Mouse (Mus musculus) liver, embryonic 13.5 days (tissue): ENCODE results near the gene Zfp423. TPM values are rescaled to one million over a fixed set of nuclear protein-coding genes. Genes with fewer than 3 reads are reported as not detected.

Source experiments
- ATAC-seq: fragments of 200-750 bp; cut with Nextera tagmentation; 2 replicates; pipeline ENCODE4 v1.8.0; 2017; ENCODE audit warnings: low read depth, mild to moderate bottlenecking, moderate number of reproducible peaks, moderate library complexity
- DNase-seq: peaks from one replicate; pipeline ENCODE4 v3.0.0; 2022
- H3K27ac ChIP-seq: fragments of 300-500 bp; sonication (generic); 2 replicates; pipeline ENCODE4 v1.5.1; 2015; ENCODE audit warnings: moderate library complexity, mild to moderate bottlenecking, inconsistent platforms
- H3K27me3 ChIP-seq: fragments of 300-500 bp; sonication (generic); 2 replicates; pipeline ENCODE4 v1.6.1; 2015; ENCODE audit warnings: mild to moderate bottlenecking, inconsistent platforms
- H3K36me3 ChIP-seq: fragments of 300-500 bp; sonication (generic); 2 replicates; pipeline ENCODE4 v1.6.1; 2015; ENCODE audit warnings: mild to moderate bottlenecking, inconsistent platforms
- H3K4me1 ChIP-seq: fragments of 300-500 bp; sonication (generic); replicated peaks from 2 replicates; pipeline ENCODE4 v1.6.1; 2015; ENCODE audit warnings: inconsistent platforms
- H3K4me2 ChIP-seq: fragments of 300-500 bp; sonication (generic); 2 replicates; pipeline ENCODE4 v1.6.1; 2015; ENCODE audit warnings: inconsistent platforms, mild to moderate bottlenecking, moderate library complexity
- H3K4me3 ChIP-seq: fragments of 300-500 bp; sonication (generic); replicated peaks from 2 replicates; pipeline ENCODE4 v1.5.1; 2015; ENCODE audit warnings: mild to moderate bottlenecking, inconsistent platforms
- H3K9ac ChIP-seq: fragments of 300-500 bp; sonication (generic); 2 replicates; pipeline ENCODE4 v1.6.1; 2015; ENCODE audit warnings: mild to moderate bottlenecking, inconsistent platforms
- H3K9me3 ChIP-seq: fragments of 300-500 bp; sonication (generic); replicated peaks from 2 replicates; pipeline ENCODE4 v1.6.1; 2016; ENCODE audit warnings: inconsistent platforms
- WGBS: fragments of 180-500 bp; shearing (Covaris S2); methylation state at CpG from one replicate; pipeline ENCODE4 v1.1.7; 2015; ENCODE audit not compliant: insufficient replicate concordance; 5-methylcytosine and 5-hydroxymethylcytosine counted together
- polyA plus RNA-seq: library from polyadenylated mRNA; unstranded; fragments of >200 nt; fragmentation: Nextera tagmentation; extraction: Ambion mirVana; gene quantifications from 2 replicates; pipeline ENCODE4 v1.2.1, GENCODE M21; 2015

The Zfp423 gene
- polyA plus RNA-seq, 1 experiment from 2014 or later, result 0.69 TPM

- DNase-seq (no peak), ATAC-seq (no peak)
- Histone ChIP-seq H3K27ac (no peak overlapping the region), H3K4me3 (no peak overlapping the region), H3K9ac (no peak overlapping the region), H3K4me2 (no peak overlapping the region), H3K36me3 (no peaks in the 10 kb centered on the region), H3K4me1 (peaks cover 4% of the 10 kb centered on the region), H3K9me3 (no peaks in the 10 kb centered on the region), H3K27me3 (no peaks in the 10 kb centered on the region; the same call in 1 of the 2 replicates)
- 62% methylated on average over 12 of the region's 12 CpGs for WGBS
Observed at GRCm38 (mm10) chr8:87833841-87834620, 125.4 kb downstream of the Zfp423 start.

GRCm38 (mm10) chr8:87833339-87833738, 126.1 kb downstream of the Zfp423 start:
- Histone ChIP-seq H3K4me3 (no peak overlapping the region), H3K9me3 (no peaks in the 10 kb centered on the region), H3K36me3 (no peaks in the 10 kb centered on the region), H3K27ac (no peak overlapping the region), H3K27me3 (no peaks in the 10 kb centered on the region; the same call in 1 of the 2 replicates), H3K9ac (no peak overlapping the region), H3K4me2 (no peak overlapping the region), H3K4me1 (peaks cover 4% of the 10 kb centered on the region)
- DNase-seq, result no peak
- 28% methylated on average over 13 of the region's 13 CpGs for WGBS
- no peak for ATAC-seq

- peaks cover 4% of the 10 kb centered on the region for H3K4me1 ChIP-seq
- WGBS, result 65% methylated on average over 23 of the region's 23 CpGs
- no peak overlapping the region for H3K4me3 ChIP-seq
Observed at GRCm38 (mm10) chr8:87832381-87833325, 126.7 kb downstream of the Zfp423 start.

GRCm38 (mm10) chr8:87831567-87831966, 127.8 kb downstream of the Zfp423 start:
- DNase-seq (no peak), ATAC-seq (no peak)
- Histone ChIP-seq H3K36me3 (no peaks in the 10 kb centered on the region), H3K4me1 (peaks cover 4% of the 10 kb centered on the region), H3K27ac (no peak overlapping the region), H3K4me2 (no peak overlapping the region), H3K9me3 (no peaks in the 10 kb centered on the region), H3K9ac (no peak overlapping the region), H3K27me3 (no peaks in the 10 kb centered on the region; the same call in 1 of the 2 replicates), H3K4me3 (no peak overlapping the region)
- 47% methylated on average over 5 of the region's 5 CpGs for WGBS

More at GRCm38 (mm10) chr8:87832381-87833325, 126.7 kb downstream of the Zfp423 start:
- H3K9me3 ChIP-seq, result no peaks in the 10 kb centered on the region
- DNase-seq, result no peak
- H3K27ac ChIP-seq, result no peak overlapping the region
- H3K4me2 ChIP-seq, result no peak overlapping the region
- H3K9ac ChIP-seq, result no peak overlapping the region
- ATAC-seq, result no peak
- H3K36me3 ChIP-seq, result no peaks in the 10 kb centered on the region
- no peaks in the 10 kb centered on the region; the same call in 1 of the 2 replicates for H3K27me3 ChIP-seq

- ATAC-seq, result no peak
- peaks cover 4% of the 10 kb centered on the region for H3K4me1 ChIP-seq
- no peak overlapping the region for H3K4me3 ChIP-seq
- H3K36me3 ChIP-seq, result no peaks in the 10 kb centered on the region
- no peak overlapping the region for H3K9ac ChIP-seq
- H3K27ac ChIP-seq, result no peak overlapping the region
- H3K9me3 ChIP-seq, result no peaks in the 10 kb centered on the region
- 42% methylated on average over 9 of the region's 9 CpGs for WGBS
- no peak overlapping the region for H3K4me2 ChIP-seq
- no peaks in the 10 kb centered on the region; the same call in 1 of the 2 replicates for H3K27me3 ChIP-seq
- DNase-seq, result no peak
Observed at GRCm38 (mm10) chr8:87831116-87831515, 128.3 kb downstream of the Zfp423 start.

GRCm38 (mm10) chr8:87830200-87830599, 129.2 kb downstream of the Zfp423 start:
- no peak overlapping the region for H3K4me2 ChIP-seq
- no peaks in the 10 kb centered on the region for H3K9me3 ChIP-seq
- no peaks in the 10 kb centered on the region; the same call in 1 of the 2 replicates for H3K27me3 ChIP-seq
- DNase-seq (no peak), ATAC-seq (no peak)
- H3K27ac ChIP-seq, result no peak overlapping the region
- H3K4me1 ChIP-seq, result peaks cover 4% of the 10 kb centered on the region
- H3K36me3 ChIP-seq, result no peaks in the 10 kb centered on the region
- no peak overlapping the region for H3K4me3 ChIP-seq
- 25% methylated on average over 6 of the region's 6 CpGs for WGBS
- no peak overlapping the region for H3K9ac ChIP-seq

- ATAC-seq (no peak), DNase-seq (no peak)
- Histone ChIP-seq H3K9ac (no peak overlapping the region), H3K9me3 (no peaks in the 10 kb centered on the region), H3K27ac (no peak overlapping the region), H3K4me1 (no peaks in the 10 kb centered on the region), H3K4me2 (no peak overlapping the region), H3K36me3 (no peaks in the 10 kb centered on the region), H3K27me3 (no peaks in the 10 kb centered on the region), H3K4me3 (no peak overlapping the region)
- WGBS, result 60% methylated on average over 9 of the region's 9 CpGs
Observed at GRCm38 (mm10) chr8:87826013-87826660, 133.3 kb downstream of the Zfp423 start.

GRCm38 (mm10) chr8:87823172-87823571, 136.2 kb downstream of the Zfp423 start:
- H3K9me3 ChIP-seq, result no peaks in the 10 kb centered on the region
- no peak for ATAC-seq
- no peaks in the 10 kb centered on the region for H3K27me3 ChIP-seq
- H3K4me1 ChIP-seq, result no peaks in the 10 kb centered on the region
- WGBS, result 21% methylated on average over 7 of the region's 7 CpGs
- H3K27ac ChIP-seq, result no peak overlapping the region
- no peak overlapping the region for H3K4me2 ChIP-seq
- no peak for DNase-seq
- no peak overlapping the region for H3K4me3 ChIP-seq
- H3K9ac ChIP-seq, result no peak overlapping the region
- no peaks in the 10 kb centered on the region for H3K36me3 ChIP-seq

- no peak overlapping the region for H3K9ac ChIP-seq
- no peaks in the 10 kb centered on the region for H3K27me3 ChIP-seq
- H3K4me1 ChIP-seq, result no peaks in the 10 kb centered on the region
- no peak overlapping the region for H3K27ac ChIP-seq
- 55% methylated on average over 12 of the region's 12 CpGs for WGBS
- H3K9me3 ChIP-seq, result no peaks in the 10 kb centered on the region
- no peak overlapping the region for H3K4me3 ChIP-seq
- DNase-seq (no peak), ATAC-seq (no peak)
- no peak overlapping the region for H3K4me2 ChIP-seq
- H3K36me3 ChIP-seq, result no peaks in the 10 kb centered on the region
Observed at GRCm38 (mm10) chr8:87822690-87823089, 136.7 kb downstream of the Zfp423 start.

GRCm38 (mm10) chr8:87822175-87822574, 137.2 kb downstream of the Zfp423 start:
- ATAC-seq (no peak), DNase-seq (no peak)
- 59% methylated on average over 11 of the region's 11 CpGs for WGBS
- Histone ChIP-seq H3K4me1 (no peaks in the 10 kb centered on the region), H3K27ac (no peak overlapping the region), H3K4me3 (no peak overlapping the region), H3K9me3 (no peaks in the 10 kb centered on the region), H3K36me3 (no peaks in the 10 kb centered on the region), H3K4me2 (no peak overlapping the region), H3K27me3 (no peaks in the 10 kb centered on the region), H3K9ac (no peak overlapping the region)

- Histone ChIP-seq H3K36me3 (no peaks in the 10 kb centered on the region), H3K9me3 (no peaks in the 10 kb centered on the region), H3K4me1 (no peaks in the 10 kb centered on the region), H3K4me3 (no peak overlapping the region), H3K27me3 (no peaks in the 10 kb centered on the region), H3K4me2 (no peak overlapping the region), H3K27ac (no peak overlapping the region), H3K9ac (no peak overlapping the region)
- DNase-seq, result no peak
- WGBS, result 71% methylated on average over 2 of the region's 2 CpGs
- ATAC-seq, result no peak
Observed at GRCm38 (mm10) chr8:87821655-87822054, 137.7 kb downstream of the Zfp423 start.
